In the genomic region with DNA sequence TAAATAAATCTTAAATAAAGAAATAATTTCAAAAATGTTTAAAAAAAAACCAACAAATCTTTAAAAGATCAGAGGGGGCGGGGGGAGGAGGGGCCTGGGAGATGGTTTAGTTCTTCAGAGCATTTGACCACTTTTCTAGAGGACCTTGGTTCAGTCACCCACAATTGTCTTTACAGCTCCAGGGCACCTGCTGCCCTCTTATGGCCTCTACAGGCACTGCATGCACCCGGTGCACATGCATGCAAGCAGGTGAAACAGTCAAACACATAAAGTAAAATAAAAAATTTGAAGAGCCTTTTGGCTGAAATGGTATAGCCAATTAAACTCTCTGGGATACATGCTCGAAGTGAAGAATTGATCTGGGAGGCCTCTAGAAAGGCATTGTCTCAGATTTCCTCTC, we compare ENCODE assay signal across 9 mouse cellular contexts.
DNase-seq lines count a peak whose midpoint lies in the region; ATAC-seq and TF ChIP-seq lines count a peak whose summit lies in the region.
"Had no signal": no experiment of that assay in that cellular context is flagged by ENCODE, and none has a peak within 500 bp of the region (broad histone marks: within the 10 kb centered on the region; RNA-seq: fewer than 3 reads in every experiment).

No protein-coding gene starts in this region.

- no peaks in the 10 kb centered on the region for H3K4me1 ChIP-seq in liver, embryonic 12.5 days
- peaks cover 8% of the 10 kb centered on the region for H3K4me1 ChIP-seq in bone marrow macrophage, adult 2 months (ENCODE audit: control insufficient read depth, insufficient read depth, low read length)

- peak; percentile 28; the same call in 1 of the 2 replicates for TF ChIP-seq CTCF in bone marrow macrophage, adult 2 months (IDR thresholded peaks at IDR 0.05; ENCODE audit: low read depth, low read length)

- no peak overlapping the region for H3K27ac ChIP-seq in liver, embryonic 12.5 days
- no peak overlapping the region for H3K27ac ChIP-seq in bone marrow macrophage, adult 2 months (ENCODE audit: insufficient read depth, low read depth, low read length)

- WGBS in liver, embryonic 12.5 days (ENCODE audit: insufficient replicate concordance) = 68% methylated on average over 3 of the region's 3 CpGs

- no peaks in the 10 kb centered on the region for H3K36me3 ChIP-seq in liver, embryonic 12.5 days
- H3K36me3 ChIP-seq in splenic B cell, adult 2 months (ENCODE audit: control insufficient read depth, insufficient read depth, low read length, poor library complexity, severe bottlenecking) = no peaks in the 10 kb centered on the region

- no peak for ATAC-seq in liver, embryonic 12.5 days

- H3K9me3 ChIP-seq in liver, embryonic 12.5 days (replicated peaks) = no peaks in the 10 kb centered on the region

- H3K9ac ChIP-seq in liver, embryonic 12.5 days = no peak overlapping the region

- no peak overlapping the region for H3K4me3 ChIP-seq in liver, embryonic 12.5 days
- H3K4me3 ChIP-seq in bone marrow macrophage, adult 2 months (ENCODE audit: insufficient read depth, low read length) = no peak overlapping the region

- H3K4me2 ChIP-seq in liver, embryonic 12.5 days = no peak overlapping the region

- TF ChIP-seq POLR2A in bone marrow macrophage, adult 2 months (IDR thresholded peaks at IDR 0.05; ENCODE audit: borderline replicate concordance, low read depth, low read length) = no peak

- peaks cover 6% of the 10 kb centered on the region for H3K27me3 ChIP-seq in liver, embryonic 12.5 days (replicated peaks)
- H3K27me3 ChIP-seq in splenic B cell, adult 2 months (ENCODE audit: control insufficient read depth, insufficient read depth, low read length, poor library complexity, severe bottlenecking) = no peaks in the 10 kb centered on the region

- DNase-seq in adrenal gland, postnatal 36 days = peak; percentile 4 to 8
- no peak for DNase-seq in adrenal gland, postnatal 25 days
- DNase-seq in liver = peak; percentile 34
- peak; percentile 45 for DNase-seq in splenic B cell, adult 2 months (ENCODE audit: low read depth, low spot score)
- no peak for DNase-seq in urinary bladder, postnatal 4 days (ENCODE audit: low spot score in 2 of 2)
- no peak for DNase-seq in left cerebral cortex, adult 18-20 months (ENCODE audit: low spot score in 2 of 2)
- DNase-seq: gastrocnemius, postnatal 10 days had no signal

Comparison
In these comparisons a context has a peak if more than half of its experiments do, and no peak if none do; other contexts are left out.
1. DNase-seq: peak in adrenal gland, postnatal 36 days (2 of 2), liver (single experiment) and splenic B cell, adult 2 months (single experiment); none in adrenal gland, postnatal 25 days (single experiment), urinary bladder, postnatal 4 days (0 of 2) and left cerebral cortex, adult 18-20 months (0 of 2).